10 mouse cellular contexts compared by ENCODE assay signal in genomic region chr15:81212976-81213375, GRCm38 (mm10). TPM values are rescaled to one million over a fixed set of nuclear protein-coding genes. Genes with fewer than 3 reads are reported as not detected.
A peak's percentile ranks its signal among the peaks of the same experiment; 100 is the strongest.
DNase-seq lines count a peak whose midpoint lies in the region; ATAC-seq and TF ChIP-seq lines count a peak whose summit lies in the region.
"Had no signal": no experiment of that assay in that cellular context is flagged by ENCODE, and none has a peak within 500 bp of the region (broad histone marks: within the 10 kb centered on the region; RNA-seq: fewer than 3 reads in every experiment).

No protein-coding gene starts in this region.

- H3K36me3 ChIP-seq in neural tube, embryonic 15.5 days, result no peaks in the 10 kb centered on the region
- no peaks in the 10 kb centered on the region for H3K36me3 ChIP-seq in intestine, postnatal 0 days (ENCODE audit: control insufficient read depth, insufficient read depth)
- H3K36me3 ChIP-seq in stomach, embryonic 15.5 days, result no peaks in the 10 kb centered on the region
- H3K36me3 ChIP-seq: heart, embryonic 13.5 days had no signal

- intact Hi-C loops in left cerebral cortex, adult 2 months (cut with DNase I), result no loop called here

- no peak overlapping the region for H3K27ac ChIP-seq in neural tube, embryonic 15.5 days (replicated peaks)
- H3K27ac ChIP-seq in intestine, postnatal 0 days (ENCODE audit: low read depth, low read length), result no peak overlapping the region
- no peak overlapping the region for H3K27ac ChIP-seq in stomach, embryonic 15.5 days
- no peak overlapping the region for H3K27ac ChIP-seq in left cerebral cortex, adult 2 months
- H3K27ac ChIP-seq: heart, embryonic 13.5 days had no signal

- no peaks in the 10 kb centered on the region for H3K9me3 ChIP-seq in neural tube, embryonic 15.5 days (replicated peaks)
- H3K9me3 ChIP-seq in intestine, postnatal 0 days (ENCODE audit: control insufficient read depth), result no peaks in the 10 kb centered on the region
- no peaks in the 10 kb centered on the region for H3K9me3 ChIP-seq in stomach, embryonic 15.5 days
- H3K9me3 ChIP-seq: heart, embryonic 13.5 days had no signal

- no peak for ATAC-seq in neural tube, embryonic 15.5 days (ENCODE audit: low FRiP score)
- ATAC-seq in intestine, postnatal 0 days, result no peak
- ATAC-seq in stomach, embryonic 15.5 days (ENCODE audit: insufficient read depth, low FRiP score, low read depth), result no peak
- ATAC-seq in megakaryocyte-erythroid progenitor cell, adult 5-6 weeks (replicated peaks; ENCODE audit: low FRiP score, low TSS enrichment, poor library complexity, severe bottlenecking), result no peak
- ATAC-seq: Patski had no signal

- no peaks in the 10 kb centered on the region for H3K4me1 ChIP-seq in neural tube, embryonic 15.5 days
- H3K4me1 ChIP-seq in intestine, postnatal 0 days (replicated peaks; ENCODE audit: control insufficient read depth, insufficient read depth, low read length), result no peaks in the 10 kb centered on the region
- no peaks in the 10 kb centered on the region for H3K4me1 ChIP-seq in stomach, embryonic 15.5 days
- H3K4me1 ChIP-seq: heart, embryonic 13.5 days had no signal

- H3K4me2 ChIP-seq in neural tube, embryonic 15.5 days, result no peak overlapping the region
- peak overlapping the region; percentile 32 for H3K4me2 ChIP-seq in intestine, postnatal 0 days (replicated peaks; ENCODE audit: low read depth)
- peak overlapping the region; percentile 36 for H3K4me2 ChIP-seq in stomach, embryonic 15.5 days
- H3K4me2 ChIP-seq: heart, embryonic 13.5 days had no signal

- 78% methylated on average over 15 of the region's 15 CpGs for WGBS in neural tube, embryonic 15.5 days
- 44% methylated on average over 15 of the region's 15 CpGs for WGBS in intestine, postnatal 0 days
- WGBS in stomach, embryonic 15.5 days, result 36% methylated on average over 15 of the region's 15 CpGs

- peak; percentile 29 for DNase-seq in neural tube, embryonic 10.5 days (ENCODE audit: extremely low spot score, low spot score)
- DNase-seq in embryo, embryonic 9.5 days (ENCODE audit: extremely low spot score), result peak; percentile 26
- no peak for DNase-seq in left cerebral cortex, adult 2 months (ENCODE audit: extremely low spot score in 1 of 2, low spot score in 2 of 2)
- DNase-seq in cerebellum, adult 11 months, result no peak

- no peak overlapping the region for H3K4me3 ChIP-seq in neural tube, embryonic 15.5 days (replicated peaks)
- no peak overlapping the region for H3K4me3 ChIP-seq in intestine, postnatal 0 days (ENCODE audit: low read depth, low read length)
- H3K4me3 ChIP-seq in stomach, embryonic 15.5 days (replicated peaks), result no peak overlapping the region
- no peak overlapping the region for H3K4me3 ChIP-seq in left cerebral cortex, adult 2 months
- H3K4me3 ChIP-seq: heart, embryonic 13.5 days had no signal

- H3K27me3 ChIP-seq in neural tube, embryonic 15.5 days (replicated peaks), result no peaks in the 10 kb centered on the region
- no peaks in the 10 kb centered on the region for H3K27me3 ChIP-seq in intestine, postnatal 0 days (replicated peaks; ENCODE audit: control insufficient read depth, insufficient read depth, low read length)
- no peaks in the 10 kb centered on the region for H3K27me3 ChIP-seq in stomach, embryonic 15.5 days (replicated peaks)
- H3K27me3 ChIP-seq: heart, embryonic 13.5 days; Patski had no signal

- TF ChIP-seq CTCF in intestine, postnatal 0 days (IDR thresholded peaks at IDR 0.05; ENCODE audit: low read depth), result 0 out of 2 replicates have a peak, but pooled peaks have one; percentile 5
- TF ChIP-seq CTCF in left cerebral cortex, adult 2 months (IDR thresholded peaks at IDR 0.05), result no peak

- H3K9ac ChIP-seq in neural tube, embryonic 15.5 days (replicated peaks), result no peak overlapping the region
- H3K9ac ChIP-seq in intestine, postnatal 0 days (ENCODE audit: low read depth, low read length), result no peak overlapping the region
- no peak overlapping the region for H3K9ac ChIP-seq in stomach, embryonic 15.5 days
- H3K9ac ChIP-seq: heart, embryonic 13.5 days had no signal

RNA-seq across cellular contexts. Expression of gene Mchr1, which starts 22.3 kb away (rescaled TPM):
- 5.0 and 5.2 TPM in 2 replicates for polyA plus RNA-seq in neural tube, embryonic 15.5 days (2015; fragmentation: Nextera tagmentation; extraction: Ambion mirVana)
- polyA plus RNA-seq in intestine, postnatal 0 days (2015; fragmentation: Nextera tagmentation; extraction: Ambion mirVana), result 1.5 and 2.1 TPM in 2 replicates
- polyA plus RNA-seq in stomach, embryonic 15.5 days (2015; fragmentation: Nextera tagmentation; extraction: Ambion mirVana), result 0.98 and 1.3 TPM in 2 replicates
- 10 to 100 TPM; 23.6 to 27.5 TPM for total RNA-seq in left cerebral cortex, adult 2 months (2021)
- total RNA-seq in megakaryocyte-erythroid progenitor cell, adult 5-6 weeks (2014; fragmentation: Nextera tagmentation), result not detected in 2 replicates
- total RNA-seq in megakaryocyte-erythroid progenitor cell, adult 5-6 weeks (2017), result not detected in 2 replicates

RNA-seq across cellular contexts. Expression of gene Mrtfa, which starts 22.4 kb away (rescaled TPM):
- 26.9 and 27.9 TPM in 2 replicates for polyA plus RNA-seq in neural tube, embryonic 15.5 days (2015; fragmentation: Nextera tagmentation; extraction: Ambion mirVana)
- 9.0 and 10.3 TPM in 2 replicates for polyA plus RNA-seq in intestine, postnatal 0 days (2015; fragmentation: Nextera tagmentation; extraction: Ambion mirVana)
- polyA plus RNA-seq in stomach, embryonic 15.5 days (2015; fragmentation: Nextera tagmentation; extraction: Ambion mirVana), result 23.9 and 28.2 TPM in 2 replicates
- 10 to 100 TPM; 71.2 to 75.8 TPM for total RNA-seq in left cerebral cortex, adult 2 months (2021)
- total RNA-seq in megakaryocyte-erythroid progenitor cell, adult 5-6 weeks (2014; fragmentation: Nextera tagmentation), result 21.2 and 23.5 TPM in 2 replicates
- 2.5 and 3.7 TPM in 2 replicates for total RNA-seq in megakaryocyte-erythroid progenitor cell, adult 5-6 weeks (2017)

Comparison
In these comparisons a context has a peak if more than half of its experiments do, and no peak if none do; other contexts are left out.
1. DNase-seq: peak in neural tube, embryonic 10.5 days (single experiment) and embryo, embryonic 9.5 days (single experiment); none in left cerebral cortex, adult 2 months (0 of 2) and cerebellum, adult 11 months (single experiment).